Mouse (Mus musculus): Measurements from ENCODE around the gene Vma21. TPM values are rescaled to one million over a fixed set of nuclear protein-coding genes. Genes with fewer than 3 reads are reported as not detected.

Vma21 gene
- polyA plus RNA-seq, 1 experiment from 2014 or later = 41.1 TPM

DNA sequence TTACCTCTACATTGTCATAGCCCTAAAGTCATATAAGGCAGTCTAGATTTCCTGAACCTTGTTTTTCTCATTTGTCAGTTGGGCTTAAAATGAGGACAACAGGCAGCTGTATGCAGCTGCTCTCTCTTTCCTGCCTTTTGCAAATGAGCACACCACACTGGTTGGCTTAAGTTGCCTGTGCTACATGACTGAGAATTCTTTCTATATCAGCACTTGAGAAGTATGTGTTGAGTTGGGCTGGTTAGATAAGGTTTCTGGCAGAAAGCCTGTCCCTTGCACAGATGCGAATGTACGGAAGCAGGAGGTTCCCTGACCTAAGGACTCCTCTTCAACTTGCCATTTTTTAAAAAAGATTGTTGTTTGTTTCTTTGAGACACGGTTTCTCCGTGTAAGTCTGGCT lies 31.0 kb downstream of the Vma21 start:
- no peak overlapping the region for H3K9ac ChIP-seq (replicated peaks; ENCODE audit: low read length)
- no peaks in the 10 kb centered on the region; the same call in 1 of the 2 replicates for H3K27me3 ChIP-seq (ENCODE audit: insufficient read depth, low read length)
- H3K4me2 ChIP-seq (replicated peaks; ENCODE audit: low read depth, low read length) = no peak overlapping the region
- ATAC-seq (ENCODE audit: low FRiP score, low TSS enrichment) = no peak
- H3K4me3 ChIP-seq (ENCODE audit: low read length) = no peak overlapping the region
- H3K9me3 ChIP-seq (ENCODE audit: low read length) = no peaks in the 10 kb centered on the region
- H3K4me1 ChIP-seq (ENCODE audit: insufficient read depth, low read length) = no peaks in the 10 kb centered on the region
- no peak overlapping the region for H3K27ac ChIP-seq (ENCODE audit: low read length)
- no peaks in the 10 kb centered on the region for H3K36me3 ChIP-seq (ENCODE audit: insufficient read depth, low read length)
- 81% methylated on average over 4 of the region's 4 CpGs for WGBS

- Histone ChIP-seq H3K36me3 (ENCODE audit: insufficient read depth, low read length) (no peaks in the 10 kb centered on the region), H3K27ac (ENCODE audit: low read length) (no peak overlapping the region), H3K9me3 (ENCODE audit: low read length) (no peaks in the 10 kb centered on the region), H3K4me3 (ENCODE audit: low read length) (no peak overlapping the region), H3K4me2 (replicated peaks; ENCODE audit: low read depth, low read length) (no peak overlapping the region), H3K9ac (replicated peaks; ENCODE audit: low read length) (no peak overlapping the region), H3K4me1 (ENCODE audit: insufficient read depth, low read length) (no peaks in the 10 kb centered on the region), H3K27me3 (ENCODE audit: insufficient read depth, low read length) (0 out of 2 replicates have a peak, but pooled peaks cover 3% of the 10 kb centered on the region)
- no peak for ATAC-seq (ENCODE audit: low FRiP score, low TSS enrichment)
Observed at GRCm38 (mm10) chrX:71853798-71854197, 38.1 kb downstream of the Vma21 start.

Other genes starting within 250 kb of the Vma21 start
- gene Gpr50, start 152.3 kb upstream of the Vma21 start, polyA plus RNA-seq (2015; fragmentation: Nextera tagmentation; extraction: Ambion mirVana) = 0.07 and 0.22 TPM in 2 replicates
- 0.09 TPM in 1 of 2 replicates, not detected in the other for gene Gm1141, start 105.1 kb downstream of the Vma21 start, polyA plus RNA-seq (2015; fragmentation: Nextera tagmentation; extraction: Ambion mirVana)
- 11.3 and 12.1 TPM in 2 replicates for gene Prrg3, start 146.7 kb downstream of the Vma21 start, polyA plus RNA-seq (2015; fragmentation: Nextera tagmentation; extraction: Ambion mirVana)
- gene Fate1, start 157.1 kb downstream of the Vma21 start, polyA plus RNA-seq (2015; fragmentation: Nextera tagmentation; extraction: Ambion mirVana) = 0.22 TPM in 1 of 2 replicates, not detected in the other
- 0.06 and 0.10 TPM in 2 replicates for gene Cnga2, start 175.9 kb downstream of the Vma21 start, polyA plus RNA-seq (2015; fragmentation: Nextera tagmentation; extraction: Ambion mirVana)

All from kidney, embryonic 16.5 days (tissue).